Mouse (Mus musculus) kidney, postnatal 0 days (tissue): Measurements from ENCODE around the gene Rhox10. TPM values are rescaled to one million over a fixed set of nuclear protein-coding genes. Genes with fewer than 3 reads are reported as not detected.
A peak's percentile ranks its signal among the peaks of the same experiment; 100 is the strongest.
"Not testable (repeated sequence)": the region's sequence is repeated elsewhere in the genome, so short reads cannot be mapped to it uniquely, and the experiment has no call there.

Source experiments
- ATAC-seq: fragments of 200-750 bp; cut with Nextera tagmentation; replicated peaks from 2 replicates; pipeline ENCODE4 v1.8.0; 2017; ENCODE audit warnings: low read depth, moderate number of reproducible peaks, moderate TSS enrichment, moderate library complexity; ENCODE audit not compliant: low FRiP score
- DNase-seq: peaks from one replicate; pipeline ENCODE4 v3.0.0-alpha.2; 2016; ENCODE audit warnings: low spot score
- H3K27ac ChIP-seq: fragments of 300-500 bp; sonication (generic); 2 replicates; pipeline ENCODE4 v1.5.1; 2014; ENCODE audit warnings: mild to moderate bottlenecking
- H3K27me3 ChIP-seq: fragments of 300-500 bp; sonication (generic); 2 replicates; pipeline ENCODE4 v1.6.1; 2014; ENCODE audit warnings: low read length, mixed read lengths; ENCODE audit not compliant: insufficient read depth
- H3K36me3 ChIP-seq: fragments of 300-500 bp; sonication (generic); 2 replicates; pipeline ENCODE4 v1.6.1; 2014; ENCODE audit warnings: low read length, mixed read lengths; ENCODE audit not compliant: insufficient read depth
- H3K4me1 ChIP-seq: fragments of 300-500 bp; sonication (generic); replicated peaks from 2 replicates; pipeline ENCODE4 v1.6.1; 2014; ENCODE audit warnings: antibody characterized with exemption, low read length, mixed read lengths; ENCODE audit not compliant: insufficient read depth
- H3K4me2 ChIP-seq: fragments of 300-500 bp; sonication (generic); 2 replicates; pipeline ENCODE4 v1.6.1; 2014; ENCODE audit warnings: mild to moderate bottlenecking, low read length, moderate library complexity, mixed read lengths
- H3K4me3 ChIP-seq: fragments of 300-500 bp; sonication (generic); replicated peaks from 2 replicates; pipeline ENCODE4 v1.5.1; 2014; ENCODE audit warnings: low read depth, low read length
- H3K9ac ChIP-seq: fragments of 300-500 bp; sonication (generic); 2 replicates; pipeline ENCODE4 v1.6.1; 2014; ENCODE audit warnings: low read depth, low read length
- H3K9me3 ChIP-seq: fragments of 300-500 bp; sonication (generic); replicated peaks from 2 replicates; pipeline ENCODE4 v1.6.1; 2016; ENCODE audit warnings: low read length, inconsistent platforms, mixed read lengths
- CTCF ChIP-seq: IDR thresholded peaks from 2 replicates; pipeline ENCODE4 v1.5.1; 2016; ENCODE audit warnings: antibody characterized with exemption, low read depth, mild to moderate bottlenecking, moderate library complexity
- WGBS: fragments of 180-500 bp; shearing (Covaris S2); extraction: QIAGEN DNeasy Blood & Tissue Kit; methylation state at CpG from one replicate; pipeline ENCODE4 v1.1.7; 2014; 5-methylcytosine and 5-hydroxymethylcytosine counted together
- polyA plus RNA-seq: library from polyadenylated mRNA; unstranded; fragments of >200 nt; fragmentation: Nextera tagmentation; extraction: Ambion mirVana; gene quantifications from 2 replicates; pipeline ENCODE4 v1.2.1, GENCODE M21; 2015

Gene Rhox10
- not detected in 2 replicates for polyA plus RNA-seq

GRCm38 (mm10) chrX:38066175-38066574 is at the start of gene Rhox10:
Gene Rhox10, plus strand, starts transcription at chrX:38066475.
- no peak for TF ChIP-seq CTCF
- Histone ChIP-seq H3K36me3 (no peaks in the 10 kb centered on the region), H3K27ac (no peak within 1 kb of the TSS), H3K27me3 (no peaks in the 10 kb centered on the region), H3K4me1 (no peaks in the 10 kb centered on the region), H3K4me2 (no peak within 1 kb of the TSS), H3K9ac (no peak within 1 kb of the TSS), H3K4me3 (no peak within 1 kb of the TSS), H3K9me3 (no peaks in the 10 kb centered on the region)
- DNase-seq = no peak
- ATAC-seq = no peak
- 87% methylated on average over 11 of the region's 11 CpGs for WGBS

DNA sequence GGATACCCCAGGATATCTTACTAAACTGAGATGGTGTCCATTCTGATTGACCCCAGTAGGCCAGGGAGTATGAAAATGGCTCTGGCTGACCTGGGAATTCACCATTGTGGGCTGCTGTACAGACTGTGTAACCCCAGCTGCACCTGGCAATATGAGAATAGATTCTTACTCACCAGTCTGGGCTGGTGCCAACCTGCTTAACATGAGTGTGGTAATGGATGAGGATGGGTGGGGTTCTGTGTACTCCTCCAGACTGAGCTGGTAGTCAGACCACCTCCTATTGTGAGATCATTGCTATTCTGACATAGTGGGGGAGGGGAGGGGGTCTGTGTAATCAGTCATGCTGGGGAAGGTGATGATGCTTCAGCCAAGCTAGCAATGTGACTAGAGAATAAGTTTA is 47.7 kb upstream of the Rhox10 start, which contains the start of gene Btg1-ps1:
Gene Btg1-ps1 (minus strand): TSS at position 219 of the 400 bp plus-strand sequence.
- not testable (repeated sequence) for ATAC-seq, H3K9ac ChIP-seq, H3K4me2 ChIP-seq, H3K9me3 ChIP-seq, DNase-seq, H3K27ac ChIP-seq, H3K4me1 ChIP-seq, H3K27me3 ChIP-seq, H3K4me3 ChIP-seq, H3K36me3 ChIP-seq

DNA sequence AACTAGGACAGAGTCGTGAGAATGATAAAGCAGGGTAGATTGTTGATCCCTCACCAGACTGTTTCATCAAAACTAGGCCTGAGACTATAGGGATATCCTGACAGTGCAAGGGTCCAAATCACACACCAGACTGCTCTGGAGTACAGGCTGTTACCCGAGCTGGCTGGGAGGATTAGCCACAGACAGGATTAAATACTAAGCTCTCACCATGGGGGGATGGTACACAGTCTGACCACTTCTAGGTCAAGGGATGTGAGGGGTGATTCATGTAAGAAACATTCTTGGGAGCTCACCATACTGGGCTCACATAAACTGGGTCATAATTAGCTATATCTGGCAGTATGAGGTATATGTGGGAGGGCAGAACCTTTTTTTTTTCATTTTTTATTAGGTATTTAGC is 32.4 kb upstream of the Rhox10 start:
- DNase-seq = no peak
- H3K4me2 ChIP-seq = no peak overlapping the region
- H3K9ac ChIP-seq = no peak overlapping the region
- ATAC-seq = no peak
- H3K4me3 ChIP-seq = no peak overlapping the region
- TF ChIP-seq CTCF = no peak
- no peaks in the 10 kb centered on the region for H3K27me3 ChIP-seq
- no peaks in the 10 kb centered on the region for H3K4me1 ChIP-seq
- H3K9me3 ChIP-seq = no peaks in the 10 kb centered on the region
- H3K27ac ChIP-seq = no peak overlapping the region
- WGBS = 60% methylated on average over 2 of the region's 2 CpGs
- no peaks in the 10 kb centered on the region for H3K36me3 ChIP-seq

DNA sequence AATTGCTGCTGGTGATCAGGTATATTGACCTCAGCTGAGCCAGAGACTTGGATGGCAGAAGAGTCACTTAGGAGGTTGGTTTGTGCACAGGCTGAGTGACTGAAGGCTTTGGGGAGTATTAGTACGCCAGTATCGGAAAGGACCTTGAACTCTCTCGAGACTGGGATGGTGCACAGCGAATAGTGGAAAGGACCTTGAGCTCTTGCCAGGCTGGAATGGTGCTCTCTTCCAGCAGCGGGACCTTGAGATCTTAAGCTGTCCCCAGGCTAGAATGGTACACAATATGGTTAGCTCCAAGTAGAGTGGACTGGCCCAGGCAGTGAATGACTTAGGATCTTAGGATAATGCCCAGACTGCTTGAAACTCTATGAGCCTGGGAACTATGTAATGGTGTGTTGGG is 26.6 kb upstream of the Rhox10 start:
- H3K27ac ChIP-seq = no peak overlapping the region
- no peak overlapping the region for H3K4me2 ChIP-seq
- H3K9ac ChIP-seq = no peak overlapping the region
- H3K4me1 ChIP-seq = no peaks in the 10 kb centered on the region
- no peak overlapping the region for H3K4me3 ChIP-seq
- H3K27me3 ChIP-seq = no peaks in the 10 kb centered on the region
- ATAC-seq = no peak
- TF ChIP-seq CTCF = no peak
- 91% methylated on average over 5 of the region's 5 CpGs for WGBS
- H3K36me3 ChIP-seq = no peaks in the 10 kb centered on the region
- H3K9me3 ChIP-seq = no peaks in the 10 kb centered on the region
- no peak for DNase-seq

GRCm38 (mm10) chrX:38043014-38043413 is 23.3 kb upstream of the Rhox10 start, which contains the start of gene Btg1-ps2:
Gene Btg1-ps2, minus strand, starts transcription at chrX:38043114.
- not testable (repeated sequence) for H3K36me3 ChIP-seq, H3K4me3 ChIP-seq, DNase-seq, ATAC-seq, H3K4me1 ChIP-seq, H3K27me3 ChIP-seq, H3K27ac ChIP-seq, H3K9me3 ChIP-seq, H3K9ac ChIP-seq, H3K4me2 ChIP-seq

DNA sequence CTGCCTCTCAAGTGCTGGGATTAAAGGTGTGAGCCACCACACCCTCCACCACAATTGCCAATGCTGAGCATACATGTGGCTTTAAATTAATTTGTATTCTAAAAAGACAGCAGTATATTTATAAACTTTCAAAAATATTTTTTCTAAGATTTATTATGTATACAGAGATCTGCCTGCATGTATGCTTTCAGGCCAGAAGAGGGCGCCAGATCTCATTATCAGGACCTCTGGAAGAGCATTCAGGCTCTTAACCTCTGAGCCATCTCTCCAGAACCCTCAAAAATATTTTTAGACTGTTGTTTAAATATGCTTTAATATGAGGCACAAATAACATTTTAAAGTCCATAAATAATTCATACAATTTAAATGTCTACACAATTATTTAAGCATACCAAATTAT is 4.7 kb upstream of the Rhox10 start:
- Histone ChIP-seq H3K4me1 (no peaks in the 10 kb centered on the region), H3K36me3 (no peaks in the 10 kb centered on the region), H3K9me3 (no peaks in the 10 kb centered on the region), H3K27me3 (no peaks in the 10 kb centered on the region), H3K4me2 (no peak overlapping the region), H3K9ac (no peak overlapping the region), H3K27ac (no peak overlapping the region), H3K4me3 (no peak overlapping the region)
- WGBS = 5% methylated on average over 1 of the region's 1 CpGs
- DNase-seq (peak; percentile 18), ATAC-seq (no peak)
- peak; percentile 60 for TF ChIP-seq CTCF

- H3K4me3 ChIP-seq = no peak overlapping the region
- peak; percentile 48 for DNase-seq
- no peaks in the 10 kb centered on the region for H3K4me1 ChIP-seq
- no peak overlapping the region for H3K27ac ChIP-seq
- H3K4me2 ChIP-seq = no peak overlapping the region
- H3K36me3 ChIP-seq = no peaks in the 10 kb centered on the region
- H3K9ac ChIP-seq = no peak overlapping the region
- no peaks in the 10 kb centered on the region for H3K9me3 ChIP-seq
- ATAC-seq = no peak
- WGBS = 23% methylated on average over 12 of the region's 12 CpGs
- H3K27me3 ChIP-seq = no peaks in the 10 kb centered on the region
- peak; percentile 74 for TF ChIP-seq CTCF
Observed at GRCm38 (mm10) chrX:38084226-38084625, 18.0 kb downstream of the Rhox10 start.
